Mouse (Mus musculus) lung, adult 10 weeks (tissue): ENCODE results near the gene Wipi1. TPM values are rescaled to one million over a fixed set of nuclear protein-coding genes. Genes with fewer than 3 reads are reported as not detected.

ENCODE experiments used
- polyA plus RNA-seq: library from polyadenylated mRNA; stranded (reverse); fragments of 350-450 nt; fragmentation: Illumina TruSeq; extraction: RNeasy Lipid Tissue Mini Kit (QIAGEN cat#74804); gene quantifications from one replicate; pipeline ENCODE4 v1.2.3, GENCODE M21; 2014; ENCODE audit warnings: low read depth, low replicate concordance; ENCODE audit not compliant: insufficient read depth

Gene Wipi1
- 13.1 TPM for polyA plus RNA-seq

DNA sequence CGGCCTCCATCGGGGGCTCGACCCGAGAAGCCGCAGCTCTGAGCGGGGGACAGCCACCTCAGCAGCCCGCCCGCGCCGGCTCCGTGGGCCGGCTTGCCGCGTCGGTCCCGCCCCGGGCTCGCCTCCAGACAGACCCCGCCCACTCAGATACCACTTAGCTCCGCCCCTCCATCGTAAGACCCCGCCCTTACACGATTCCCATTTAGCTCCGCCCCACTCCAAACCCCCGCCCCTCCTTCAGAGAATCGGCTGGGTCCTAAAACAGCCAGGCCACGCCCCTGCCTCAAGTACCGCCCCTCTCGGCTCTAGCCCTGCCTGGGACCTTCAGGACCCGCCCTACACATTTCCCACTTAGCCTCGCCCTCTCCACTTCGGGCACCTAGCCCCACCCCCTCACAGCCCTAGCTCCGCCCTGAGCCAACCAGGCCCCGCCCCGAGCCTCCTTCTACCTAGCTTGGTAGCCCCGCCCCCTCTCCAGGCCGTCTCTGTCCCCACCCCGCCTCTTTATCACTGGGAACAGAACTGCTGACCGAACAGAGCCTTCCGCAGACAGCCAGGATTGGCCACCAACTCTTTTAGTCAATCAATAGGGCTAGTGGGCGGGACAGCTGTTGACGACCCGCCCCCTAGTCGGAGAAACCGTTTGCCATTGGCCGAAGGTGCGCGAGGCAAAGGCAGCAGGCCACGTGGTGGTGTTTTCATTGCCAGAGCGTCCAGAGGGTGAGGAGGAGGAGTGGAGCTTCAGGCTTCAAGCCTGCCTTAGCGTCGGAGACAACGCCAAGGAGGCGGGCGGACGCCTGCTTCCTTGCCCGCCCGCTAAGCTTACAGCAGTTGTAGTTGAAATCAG lies at the start of gene Wipi1:
Gene Wipi1, minus strand, starts transcription at position 665 of the 847 bp plus-strand sequence.

DNA sequence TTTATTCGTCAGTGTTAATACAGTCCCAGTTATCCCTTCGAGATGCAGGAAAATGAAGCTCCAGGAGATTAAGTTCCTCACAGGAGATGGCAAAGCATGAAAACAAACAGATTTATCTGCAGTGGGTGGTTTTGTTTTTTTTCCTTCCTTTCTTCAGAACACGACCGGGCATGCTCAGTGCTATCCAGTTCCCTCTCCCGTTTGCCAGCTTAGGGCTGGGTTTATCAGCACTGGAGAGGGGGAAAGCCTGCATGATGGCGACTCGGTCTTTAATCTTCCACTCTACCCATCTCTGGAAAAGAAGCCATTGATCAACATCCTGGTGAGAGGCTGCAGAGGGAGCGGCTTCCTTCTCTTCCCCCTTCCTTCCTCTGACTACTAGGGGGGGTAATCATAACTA lies 37.4 kb upstream of the Wipi1 start, which contains the start of gene Prkar1a:
Gene Prkar1a, plus strand, starts transcription at position 200 of the 400 bp plus-strand sequence.

Other genes with a start within 250 kb of the Wipi1 start
- 28.2 TPM for gene Gna13, start 249.1 kb downstream of the Wipi1 start, polyA plus RNA-seq
- gene 9930022D16Rik, start 198.1 kb downstream of the Wipi1 start, polyA plus RNA-seq: not detected
- 27.2 TPM for gene Amz2, start 186.0 kb downstream of the Wipi1 start, polyA plus RNA-seq
- gene Arsg, start 138.6 kb downstream of the Wipi1 start, polyA plus RNA-seq: 3.1 TPM
- gene Slc16a6, start 138.4 kb downstream of the Wipi1 start, polyA plus RNA-seq: 1.6 TPM
- gene Prkar1a, start 37.4 kb upstream of the Wipi1 start, polyA plus RNA-seq: 156 TPM
- 7.1 TPM for gene Fam20a, start 110.3 kb upstream of the Wipi1 start, polyA plus RNA-seq
- not detected for gene 1700012B07Rik, start 216.1 kb upstream of the Wipi1 start, polyA plus RNA-seq